Mouse (Mus musculus) kidney, embryonic 15.5 days (tissue): ENCODE measurements around the gene Ppp1r14a. TPM values are rescaled to one million over a fixed set of nuclear protein-coding genes. Genes with fewer than 3 reads are reported as not detected.
A peak's percentile ranks its signal among the peaks of the same experiment; 100 is the strongest.

ENCODE experiments used
- ATAC-seq: fragments of 200-750 bp; cut with Nextera tagmentation; replicated peaks from 2 replicates; pipeline ENCODE4 v1.8.0; 2017; ENCODE audit warnings: moderate TSS enrichment; ENCODE audit not compliant: low FRiP score
- H3K27ac ChIP-seq: fragments of 300-500 bp; sonication (generic); 2 replicates; pipeline ENCODE4 v1.5.1; 2015; ENCODE audit warnings: mild to moderate bottlenecking, inconsistent platforms
- H3K27me3 ChIP-seq: fragments of 300-500 bp; sonication (generic); 2 replicates; pipeline ENCODE4 v1.6.1; 2015; ENCODE audit warnings: inconsistent platforms
- H3K36me3 ChIP-seq: fragments of 300-500 bp; sonication (generic); 2 replicates; pipeline ENCODE4 v1.6.1; 2015; ENCODE audit warnings: inconsistent platforms
- H3K4me1 ChIP-seq: fragments of 300-500 bp; sonication (generic); 2 replicates; pipeline ENCODE4 v1.6.1; 2015; ENCODE audit warnings: inconsistent platforms
- H3K4me2 ChIP-seq: fragments of 300-500 bp; sonication (generic); 2 replicates; pipeline ENCODE4 v1.6.1; 2015; ENCODE audit warnings: moderate library complexity, mild to moderate bottlenecking, inconsistent platforms
- H3K4me3 ChIP-seq: fragments of 300-500 bp; sonication (generic); replicated peaks from 2 replicates; pipeline ENCODE4 v1.5.1; 2015; ENCODE audit warnings: mild to moderate bottlenecking, inconsistent platforms
- H3K9ac ChIP-seq: fragments of 300-500 bp; sonication (generic); 2 replicates; pipeline ENCODE4 v1.6.1; 2015; ENCODE audit warnings: mild to moderate bottlenecking, inconsistent platforms
- H3K9me3 ChIP-seq: fragments of 300-500 bp; sonication (generic); replicated peaks from 2 replicates; pipeline ENCODE4 v1.6.1; 2016; ENCODE audit warnings: inconsistent platforms
- WGBS: fragments of 180-500 bp; shearing (Covaris S2); methylation state at CpG from one replicate; pipeline ENCODE4 v1.1.7; 2015; ENCODE audit warnings: mixed read lengths; 5-methylcytosine and 5-hydroxymethylcytosine counted together
- polyA plus RNA-seq: library from polyadenylated mRNA; unstranded; fragments of >200 nt; fragmentation: Nextera tagmentation; extraction: Ambion mirVana; gene quantifications from 2 replicates; pipeline ENCODE4 v1.2.1, GENCODE M21; 2015

Gene Ppp1r14a
- polyA plus RNA-seq = 21.0 and 23.7 TPM in 2 replicates

- Histone ChIP-seq H3K4me2 (peak within 1 kb of the TSS; percentile 96), H3K27ac (peak within 1 kb of the TSS; percentile 80), H3K4me3 (peak within 1 kb of the TSS; percentile 61), H3K9ac (peak within 1 kb of the TSS; percentile 62), H3K36me3 (no peaks in the 10 kb centered on the region), H3K9me3 (no peaks in the 10 kb centered on the region), H3K4me1 (peaks cover 58% of the 10 kb centered on the region), H3K27me3 (peaks cover 35% of the 10 kb centered on the region)
- whole genome bisulfite sequencing = under 1% methylated on average over 59 of the region's 59 CpGs
- peak; percentile 44; the same call in 1 of the 2 replicates for ATAC-seq
Measured at GRCm38 (mm10) chr7:29288942-29289638, at the start of gene Ppp1r14a. Ppp1r14a (plus strand) TSS chr7:29289308.

DNA sequence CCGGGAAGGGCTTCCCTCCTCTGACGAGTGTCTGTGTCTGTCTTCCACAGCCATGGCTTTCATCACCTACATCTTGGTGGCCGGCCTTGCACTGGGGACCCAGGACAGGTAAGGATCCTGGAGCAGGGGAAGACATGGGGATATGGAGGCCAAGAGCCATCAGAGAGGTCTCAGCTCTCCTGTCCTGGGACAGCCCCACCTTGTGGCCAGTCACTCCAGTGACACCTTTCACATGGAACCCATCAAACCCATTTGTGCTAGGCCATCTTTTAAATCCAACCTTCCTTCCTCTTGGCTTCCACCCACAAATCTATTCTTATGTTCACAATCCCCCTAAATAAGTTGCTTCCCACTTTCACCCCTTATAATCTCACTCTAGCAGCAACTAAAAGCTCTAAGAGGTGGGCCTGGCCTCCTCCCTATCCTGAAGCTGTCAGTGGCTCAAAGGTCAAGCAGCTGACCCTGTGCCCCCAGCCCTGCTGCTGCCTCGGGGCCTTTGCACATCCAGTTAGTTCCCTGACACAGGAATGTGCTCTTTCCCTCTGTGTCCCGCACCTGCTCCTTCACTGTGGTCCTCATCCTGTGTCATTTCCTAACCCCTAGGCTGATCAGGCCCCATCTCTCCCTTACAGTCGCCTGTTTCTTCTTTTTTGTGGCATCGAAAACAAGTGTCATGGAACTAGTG is 44.2 kb upstream of the Ppp1r14a start:
- Histone ChIP-seq H3K27me3 (peaks cover 8% of the 10 kb centered on the region; the same call in 1 of the 2 replicates), H3K9ac (no peak overlapping the region), H3K36me3 (peaks cover 34% of the 10 kb centered on the region), H3K9me3 (no peaks in the 10 kb centered on the region), H3K4me2 (no peak overlapping the region), H3K4me1 (peaks cover 43% of the 10 kb centered on the region), H3K4me3 (no peak overlapping the region), H3K27ac (no peak overlapping the region)
- ATAC-seq = no peak
- WGBS = 88% methylated on average over 7 of the region's 7 CpGs

GRCm38 (mm10) chr7:29246015-29246414 is 43.1 kb upstream of the Ppp1r14a start:
- Histone ChIP-seq H3K4me1 (peaks cover 39% of the 10 kb centered on the region), H3K9ac (no peak overlapping the region), H3K27me3 (peaks cover 8% of the 10 kb centered on the region; the same call in 1 of the 2 replicates), H3K4me2 (no peak overlapping the region), H3K4me3 (no peak overlapping the region), H3K36me3 (peaks cover 34% of the 10 kb centered on the region), H3K9me3 (no peaks in the 10 kb centered on the region), H3K27ac (no peak overlapping the region)
- no peak for ATAC-seq
- WGBS = 79% methylated on average over 5 of the region's 5 CpGs

- Histone ChIP-seq H3K9me3 (no peaks in the 10 kb centered on the region), H3K27me3 (peaks cover 8% of the 10 kb centered on the region; the same call in 1 of the 2 replicates), H3K36me3 (peaks cover 34% of the 10 kb centered on the region), H3K4me1 (peaks cover 34% of the 10 kb centered on the region), H3K4me2 (peak overlapping the region; percentile 67), H3K4me3 (peak overlapping the region; percentile 35; the same call in 1 of the 2 replicates), H3K9ac (no peak overlapping the region), H3K27ac (no peak overlapping the region)
- no peak for ATAC-seq
- WGBS = 86% methylated on average over 21 of the region's 21 CpGs
Measured at GRCm38 (mm10) chr7:29246619-29247313, 42.3 kb upstream of the Ppp1r14a start.

DNA sequence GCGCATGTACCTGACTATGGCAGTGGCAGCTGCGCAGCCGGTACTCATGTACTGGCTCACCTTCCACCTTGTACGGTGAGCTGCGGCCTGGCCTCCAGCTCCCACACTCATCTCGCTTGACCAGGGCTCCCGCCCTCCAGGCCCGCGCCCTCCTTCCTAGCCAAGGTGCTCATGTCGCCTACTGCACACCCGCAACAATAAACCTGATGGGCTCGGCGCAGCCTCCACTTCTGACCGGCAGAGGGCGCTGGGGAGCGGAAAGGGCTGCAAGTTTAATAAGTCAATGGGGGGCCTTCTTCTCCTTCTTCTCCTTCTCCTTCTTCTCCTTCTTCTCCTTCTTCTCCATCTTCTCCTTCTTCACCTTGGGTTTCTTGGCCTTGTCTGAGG is 41.8 kb upstream of the Ppp1r14a start:
- ATAC-seq = no peak
- Histone ChIP-seq H3K36me3 (peaks cover 34% of the 10 kb centered on the region), H3K4me1 (peaks cover 30% of the 10 kb centered on the region), H3K9ac (peak overlapping the region; percentile 35; the same call in 1 of the 2 replicates), H3K27ac (no peak overlapping the region), H3K4me3 (peak overlapping the region; percentile 35), H3K27me3 (peaks cover 8% of the 10 kb centered on the region; the same call in 1 of the 2 replicates), H3K9me3 (no peaks in the 10 kb centered on the region), H3K4me2 (peak overlapping the region; percentile 67)
- WGBS = 23% methylated on average over 16 of the region's 16 CpGs

- H3K27ac ChIP-seq = 0 out of 2 replicates have a peak overlapping the region, but pooled peaks have one; percentile 66
- H3K4me3 ChIP-seq = peak overlapping the region; percentile 35
- H3K4me2 ChIP-seq = peak overlapping the region; percentile 67
- peaks cover 34% of the 10 kb centered on the region for H3K36me3 ChIP-seq
- peak overlapping the region; percentile 35; the same call in 1 of the 2 replicates for H3K9ac ChIP-seq
- peaks cover 30% of the 10 kb centered on the region for H3K4me1 ChIP-seq
- ATAC-seq = 0 out of 2 replicates have a peak, but pooled peaks have one; percentile 7
- no peaks in the 10 kb centered on the region for H3K9me3 ChIP-seq
- WGBS = 16% methylated on average over 19 of the region's 19 CpGs
- peaks cover 8% of the 10 kb centered on the region; the same call in 1 of the 2 replicates for H3K27me3 ChIP-seq
Measured at GRCm38 (mm10) chr7:29247706-29248105, 41.4 kb upstream of the Ppp1r14a start.

DNA sequence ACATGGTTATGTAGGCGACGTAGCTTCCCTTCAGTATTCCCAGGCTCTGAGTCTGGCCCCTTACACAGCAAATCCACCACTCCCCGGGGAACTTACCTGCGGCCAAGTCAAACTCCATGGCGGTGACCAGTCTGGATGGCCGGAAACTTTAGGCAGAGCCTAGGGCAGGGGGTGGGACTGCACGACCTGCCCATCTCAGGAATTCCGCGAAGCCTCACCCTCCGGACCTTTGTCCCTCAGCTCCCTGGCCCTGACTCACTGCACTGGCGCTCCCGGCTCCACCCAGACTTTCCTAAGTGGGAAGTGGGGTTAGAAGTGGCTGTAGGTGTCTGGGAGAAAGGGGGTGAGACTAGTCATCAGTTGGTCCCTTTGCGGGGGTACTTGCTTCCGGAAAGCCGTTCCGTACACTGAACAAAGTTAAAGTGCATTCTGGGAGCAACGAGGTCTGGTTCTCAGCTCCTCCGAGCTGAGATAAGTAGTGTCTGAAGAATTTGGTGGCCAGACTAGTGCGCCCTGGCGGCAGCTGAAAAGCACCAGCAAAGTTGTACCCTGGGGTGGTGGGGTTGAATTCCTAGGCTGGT is 40.8 kb upstream of the Ppp1r14a start, which contains the start of gene 2200002D01Rik:
Gene 2200002D01Rik, minus strand, starts transcription at position 206 of the 581 bp plus-strand sequence.
- H3K4me2 ChIP-seq = peak within 1 kb of the TSS; percentile 67
- peaks cover 34% of the 10 kb centered on the region for H3K36me3 ChIP-seq
- peak within 1 kb of the TSS; percentile 35; the same call in 1 of the 2 replicates for H3K9ac ChIP-seq
- peak within 1 kb of the TSS; percentile 35 for H3K4me3 ChIP-seq
- peak within 1 kb of the TSS; percentile 66 for H3K27ac ChIP-seq
- peaks cover 34% of the 10 kb centered on the region for H3K4me1 ChIP-seq
- no peaks in the 10 kb centered on the region for H3K9me3 ChIP-seq
- 11% methylated on average over 20 of the region's 20 CpGs for WGBS
- H3K27me3 ChIP-seq = peaks cover 8% of the 10 kb centered on the region; the same call in 1 of the 2 replicates
- ATAC-seq = peak; percentile 63; the same call in 1 of the 2 replicates

DNA sequence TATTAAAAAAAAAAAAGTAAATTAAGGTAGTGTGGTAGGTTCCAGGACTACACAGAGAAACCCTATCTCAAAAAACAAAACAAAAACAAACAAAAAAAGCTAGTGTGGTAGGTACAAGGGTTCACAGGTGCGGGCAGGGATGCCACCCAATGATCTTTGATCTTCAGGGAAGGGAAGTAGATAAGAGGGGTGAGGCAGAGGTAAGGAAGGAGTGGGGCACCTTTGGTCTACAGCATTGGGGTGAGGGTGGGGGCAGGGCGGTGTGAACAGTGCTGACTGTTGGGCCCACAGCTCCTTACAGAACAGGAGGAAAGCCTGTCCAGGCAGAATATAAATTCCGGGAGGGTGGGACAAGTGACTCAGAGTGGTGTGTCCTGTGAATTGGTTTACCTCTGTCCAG is 37.9 kb upstream of the Ppp1r14a start:
- Histone ChIP-seq H3K4me3 (no peak overlapping the region), H3K27me3 (peaks cover 8% of the 10 kb centered on the region; the same call in 1 of the 2 replicates), H3K4me1 (peaks cover 42% of the 10 kb centered on the region), H3K36me3 (peaks cover 19% of the 10 kb centered on the region; the same call in 1 of the 2 replicates), H3K27ac (no peak overlapping the region), H3K9ac (no peak overlapping the region), H3K4me2 (no peak overlapping the region), H3K9me3 (no peaks in the 10 kb centered on the region)
- no peak for ATAC-seq
- WGBS = 78% methylated on average over 3 of the region's 3 CpGs

GRCm38 (mm10) chr7:29253842-29254241 is 35.3 kb upstream of the Ppp1r14a start:
- 0 out of 2 replicates have a peak, but pooled peaks have one; percentile 50 for ATAC-seq
- Histone ChIP-seq H3K9ac (no peak overlapping the region), H3K27ac (0 out of 2 replicates have a peak overlapping the region, but pooled peaks have one; percentile 23), H3K36me3 (peaks cover 22% of the 10 kb centered on the region), H3K4me2 (no peak overlapping the region), H3K4me1 (peaks cover 26% of the 10 kb centered on the region), H3K9me3 (no peaks in the 10 kb centered on the region), H3K4me3 (no peak overlapping the region), H3K27me3 (peaks cover 8% of the 10 kb centered on the region; the same call in 1 of the 2 replicates)
- WGBS = 20% methylated on average over 5 of the region's 5 CpGs

DNA sequence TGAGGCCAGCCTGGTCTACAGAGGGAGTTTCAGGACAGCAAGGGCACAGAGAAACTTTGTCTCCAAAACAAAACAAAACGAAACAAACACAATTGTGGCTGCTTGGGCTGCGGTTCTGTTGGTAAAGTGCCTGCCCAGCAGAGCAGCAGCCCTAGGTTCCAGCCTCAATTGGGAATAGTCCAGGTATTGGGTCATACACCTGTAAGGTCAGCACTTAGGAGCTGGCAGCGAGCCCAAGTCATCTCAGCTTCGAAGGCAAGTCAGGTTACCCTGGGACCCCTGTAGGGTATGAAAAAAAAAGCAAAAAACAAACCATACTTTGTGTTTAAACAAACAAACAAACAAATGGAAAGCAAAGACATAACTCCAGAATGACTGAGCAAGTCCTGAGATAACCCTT is 33.2 kb upstream of the Ppp1r14a start:
- Histone ChIP-seq H3K27me3 (no peaks in the 10 kb centered on the region), H3K27ac (no peak overlapping the region), H3K4me3 (no peak overlapping the region), H3K4me1 (peaks cover 22% of the 10 kb centered on the region), H3K36me3 (peaks cover 27% of the 10 kb centered on the region), H3K9me3 (no peaks in the 10 kb centered on the region), H3K4me2 (no peak overlapping the region), H3K9ac (no peak overlapping the region)
- 79% methylated on average over 4 of the region's 4 CpGs for WGBS
- ATAC-seq = no peak

DNA sequence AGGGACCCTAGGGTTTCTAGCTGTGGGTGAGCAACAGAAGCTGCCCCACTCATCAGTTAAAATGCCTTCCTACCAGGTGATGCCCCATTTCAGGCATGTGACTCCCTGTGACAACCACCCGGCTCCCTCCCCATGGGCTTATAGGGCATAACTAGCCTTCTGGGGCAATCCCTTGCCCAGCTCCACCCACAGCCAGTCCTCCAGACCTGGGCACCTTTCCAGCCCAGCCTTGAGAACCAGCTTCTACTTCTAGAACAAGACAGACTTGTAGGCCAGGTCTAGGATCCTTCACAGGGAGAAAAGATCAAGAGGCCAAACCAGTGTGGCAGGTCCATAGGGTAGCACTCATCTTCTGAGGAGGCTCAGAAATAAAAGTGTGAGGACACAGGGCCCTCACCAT is 31.7 kb upstream of the Ppp1r14a start:
- Histone ChIP-seq H3K27ac (no peak overlapping the region), H3K4me3 (no peak overlapping the region)
- ATAC-seq = no peak

More for the DNA sequence above, 31.7 kb upstream of the Ppp1r14a start:
- H3K4me2 ChIP-seq = no peak overlapping the region
- H3K36me3 ChIP-seq = peaks cover 27% of the 10 kb centered on the region
- no peaks in the 10 kb centered on the region for H3K27me3 ChIP-seq
- no peaks in the 10 kb centered on the region for H3K9me3 ChIP-seq
- peaks cover 29% of the 10 kb centered on the region for H3K4me1 ChIP-seq
- no peak overlapping the region for H3K9ac ChIP-seq
- WGBS = 80% methylated on average over 1 of the region's 1 CpGs
